In the genomic region with DNA sequence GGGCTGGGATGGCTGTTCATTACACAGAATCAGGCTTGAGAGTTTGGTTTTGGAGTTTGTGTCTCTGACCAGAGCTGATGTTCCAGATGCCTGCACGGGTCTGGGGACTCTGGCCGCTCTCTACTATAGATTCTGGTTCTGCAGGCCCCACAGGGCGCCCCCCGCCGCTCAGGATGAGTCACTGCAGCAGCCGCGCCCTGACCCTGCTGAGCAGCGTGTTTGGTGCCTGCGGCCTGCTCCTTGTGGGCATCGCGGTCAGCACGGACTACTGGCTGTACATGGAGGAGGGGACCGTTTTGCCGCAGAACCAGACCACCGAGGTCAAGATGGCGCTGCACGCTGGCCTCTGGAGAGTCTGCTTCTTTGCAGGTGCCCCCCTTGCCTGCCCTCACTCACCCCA, we compare ENCODE assay signal across 26 mouse cellular contexts. TPM values are rescaled to one million over a fixed set of nuclear protein-coding genes. Genes with fewer than 3 reads are reported as not detected.
A peak's percentile ranks its signal among the peaks of the same experiment; 100 is the strongest.
DNase-seq lines count a peak whose midpoint lies in the region; ATAC-seq and TF ChIP-seq lines count a peak whose summit lies in the region.
"Had no signal": no experiment of that assay in that cellular context is flagged by ENCODE, and none has a peak within 500 bp of the region (broad histone marks: within the 10 kb centered on the region; RNA-seq: fewer than 3 reads in every experiment).

No protein-coding gene starts in this region.

- H3K4me2 ChIP-seq in limb, embryonic 13.5 days (replicated peaks): no peak overlapping the region
- H3K4me2 ChIP-seq: embryonic facial prominence, embryonic 13.5 days; forebrain, embryonic 12.5 days; liver, embryonic 15.5 days; neural tube, embryonic 15.5 days had no signal

- no peak overlapping the region for H3K4me3 ChIP-seq in cerebellum, adult 2 months (replicated peaks; ENCODE audit: insufficient read depth, low read depth, low read length)
- H3K4me3 ChIP-seq in limb, embryonic 13.5 days: no peak overlapping the region
- H3K4me3 ChIP-seq in limb, embryonic 10.5 days: no peak overlapping the region
- H3K4me3 ChIP-seq in ES-E14 (ENCODE audit: insufficient read depth in 1 of 2, low read depth in 1 of 2, low read length in 2 of 2, poor library complexity in 1 of 2, severe bottlenecking in 1 of 2): peak overlapping the region; percentile 3 to 20; a peak in 2 of 4 replicates
- H3K4me3 ChIP-seq: embryonic facial prominence, embryonic 13.5 days; erythroblast, embryonic 14.5 days; forebrain, embryonic 12.5 days; liver, embryonic 15.5 days; midbrain, embryonic 10.5 days; neural tube, embryonic 15.5 days had no signal

- TF ChIP-seq CTCF in cerebellum, adult 2 months (IDR thresholded peaks at IDR 0.05; ENCODE audit: borderline replicate concordance, insufficient read depth, low read depth, low read length): no peak

- WGBS in cerebellum, adult 2 months: 66% methylated on average over 17 of the region's 17 CpGs
- 70% methylated on average over 17 of the region's 17 CpGs for WGBS in limb, embryonic 13.5 days
- 73% methylated on average over 17 of the region's 17 CpGs for WGBS in limb, embryonic 10.5 days

- no peak for ATAC-seq in limb, embryonic 13.5 days (ENCODE audit: low FRiP score, low read depth)
- ATAC-seq: intestine, postnatal 0 days had no signal

- no peak for TF ChIP-seq POLR2A in cerebellum, adult 2 months (IDR thresholded peaks at IDR 0.05; ENCODE audit: borderline replicate concordance, insufficient read depth, low read length)

- H3K27me3 ChIP-seq in cerebellum, adult 2 months (ENCODE audit: control insufficient read depth, insufficient read depth, low read length): no peaks in the 10 kb centered on the region
- no peaks in the 10 kb centered on the region for H3K27me3 ChIP-seq in limb, embryonic 13.5 days
- no peaks in the 10 kb centered on the region for H3K27me3 ChIP-seq in limb, embryonic 10.5 days (ENCODE audit: low read depth, poor library complexity, severe bottlenecking)
- H3K27me3 ChIP-seq: embryonic facial prominence, embryonic 13.5 days; forebrain, embryonic 12.5 days; neural tube, embryonic 15.5 days had no signal

- peaks cover 40% of the 10 kb centered on the region for H3K36me3 ChIP-seq in limb, embryonic 13.5 days
- peaks cover 36% of the 10 kb centered on the region for H3K36me3 ChIP-seq in limb, embryonic 10.5 days
- H3K36me3 ChIP-seq in ES-E14 (ENCODE audit: control insufficient read depth, insufficient read depth, low read length, poor library complexity, severe bottlenecking): peaks cover 6% of the 10 kb centered on the region
- H3K36me3 ChIP-seq: liver, embryonic 15.5 days had no signal

- H3K9me3 ChIP-seq in limb, embryonic 13.5 days: no peaks in the 10 kb centered on the region
- H3K9me3 ChIP-seq in limb, embryonic 10.5 days (replicated peaks): no peaks in the 10 kb centered on the region
- H3K9me3 ChIP-seq in ES-E14 (ENCODE audit: control insufficient read depth, insufficient read depth, low read depth, low read length): no peaks in the 10 kb centered on the region
- H3K9me3 ChIP-seq: embryonic facial prominence, embryonic 13.5 days; forebrain, embryonic 12.5 days; liver, embryonic 15.5 days; midbrain, embryonic 10.5 days; neural tube, embryonic 15.5 days had no signal

- DNase-seq in cerebellum, adult 2 months: peak; percentile 18 to 28
- no peak for DNase-seq in cerebellum, adult 9-10 months
- DNase-seq in limb, embryonic 10.5 days (ENCODE audit: low spot score): no peak
- no peak for DNase-seq in ES-E14 (ENCODE audit: low read depth, low spot score)
- DNase-seq in cerebellum, postnatal 14 days: peak; percentile 14 to 22
- DNase-seq in ovary, postnatal 36 days (ENCODE audit: low spot score): no peak
- DNase-seq in spleen, adult 12 weeks (ENCODE audit: low spot score): no peak
- DNase-seq: adrenal gland, postnatal 25 days; embryo, embryonic 11 days; gastrocnemius, postnatal 36 days; kidney, postnatal 25 days; liver; right cerebral cortex, postnatal 25 days; thymus, adult 2 months; thymus, postnatal 4 days had no signal

- no peak overlapping the region for H3K27ac ChIP-seq in cerebellum, adult 2 months (ENCODE audit: insufficient read depth, low read length)
- H3K27ac ChIP-seq in limb, embryonic 13.5 days: no peak overlapping the region
- H3K27ac ChIP-seq in limb, embryonic 10.5 days: no peak overlapping the region
- H3K27ac ChIP-seq in ES-E14 (ENCODE audit: insufficient read depth, low read depth, low read length, poor library complexity, severe bottlenecking): no peak overlapping the region
- H3K27ac ChIP-seq: embryonic facial prominence, embryonic 13.5 days; forebrain, embryonic 12.5 days; liver, embryonic 15.5 days; midbrain, embryonic 10.5 days; neural tube, embryonic 15.5 days had no signal

- H3K4me1 ChIP-seq in cerebellum, adult 2 months (ENCODE audit: control insufficient read depth, insufficient read depth, low read length): peaks cover 4% of the 10 kb centered on the region; the same call in 1 of the 2 replicates
- H3K4me1 ChIP-seq in limb, embryonic 13.5 days: peaks cover 9% of the 10 kb centered on the region
- H3K4me1 ChIP-seq in limb, embryonic 10.5 days: peaks cover 19% of the 10 kb centered on the region
- peaks cover 1 to 4% of the 10 kb centered on the region in 2 experiments; a peak in 2 of 4 replicates for H3K4me1 ChIP-seq in ES-E14 (ENCODE audit: control insufficient read depth in 2 of 2, insufficient read depth in 2 of 2, low read length in 2 of 2, poor library complexity in 1 of 2)
- H3K4me1 ChIP-seq: liver, embryonic 15.5 days had no signal

- in situ Hi-C loops in ES-E14 (cut with MboI; ENCODE audit: low sequenced_read_pairs in 2 of 2, unreplicated experiment in 2 of 2): no loop called here

- 0 out of 2 replicates have a peak overlapping the region, but pooled peaks have one; percentile 19 for H3K9ac ChIP-seq in limb, embryonic 13.5 days
- H3K9ac ChIP-seq in ES-E14 (ENCODE audit: insufficient read depth, low read depth, low read length, poor library complexity, severe bottlenecking): peak overlapping the region; percentile 62; the same call in 1 of the 2 replicates
- H3K9ac ChIP-seq: embryonic facial prominence, embryonic 13.5 days; forebrain, embryonic 12.5 days; liver, embryonic 15.5 days; neural tube, embryonic 15.5 days had no signal

TF ChIP-seq in ES-E14, 5 proteins besides CTCF, POLR2A, EP300 and RAD21:
- no peak for TF ChIP-seq MAFK (IDR thresholded peaks at IDR 0.05; ENCODE audit: insufficient read depth, low read depth, low read length)
- no peak for TF ChIP-seq HCFC1 (IDR thresholded peaks at IDR 0.05; ENCODE audit: borderline replicate concordance, insufficient read depth, low read length)
- no peak for TF ChIP-seq ZC3H11A (IDR thresholded peaks at IDR 0.05; ENCODE audit: borderline replicate concordance, low read depth, low read length)
- TF ChIP-seq ZNF384 (IDR thresholded peaks at IDR 0.05; ENCODE audit: low read depth, low read length): no peak
- TF ChIP-seq CHD2 (IDR thresholded peaks at IDR 0.05; ENCODE audit: low read depth, low read length): no peak

RNA-seq across cellular contexts. Expression of gene Cacng7, which starts 3.7 kb away (rescaled TPM):
- polyA plus RNA-seq in cerebellum, adult 2 months (2012; rRNA removed): 278 and 296 TPM in 2 replicates
- 3.8 and 4.1 TPM in 2 replicates for polyA plus RNA-seq in limb, embryonic 13.5 days (2015; fragmentation: Nextera tagmentation; extraction: Ambion mirVana)
- 0.67 and 2.4 TPM in 2 replicates for polyA plus RNA-seq in limb, embryonic 10.5 days (2016; fragmentation: Nextera tagmentation; extraction: Ambion mirVana)
- 14.4 and 16.0 TPM in 2 replicates for total RNA-seq in ES-E14 (2012; rRNA removed)
- polyA plus RNA-seq: erythroblast, embryonic 14.5 days had no signal

RNA-seq across cellular contexts. Expression of gene Prkcg, which starts 47.4 kb away (rescaled TPM):
- 152 and 195 TPM in 2 replicates for polyA plus RNA-seq in cerebellum, adult 2 months (2012; rRNA removed)
- polyA plus RNA-seq in limb, embryonic 13.5 days (2015; fragmentation: Nextera tagmentation; extraction: Ambion mirVana): 0.15 and 0.23 TPM in 2 replicates
- polyA plus RNA-seq in limb, embryonic 10.5 days (2016; fragmentation: Nextera tagmentation; extraction: Ambion mirVana): 0.06 TPM in 1 of 2 replicates, not detected in the other
- 6.6 and 7.3 TPM in 2 replicates for total RNA-seq in ES-E14 (2012; rRNA removed)
- polyA plus RNA-seq: erythroblast, embryonic 14.5 days; liver, embryonic 15.5 days had no signal

RNA-seq across cellular contexts. Expression of gene Myadm, which starts 47.5 kb away (rescaled TPM):
- polyA plus RNA-seq in cerebellum, adult 2 months (2012; rRNA removed): 43.3 and 45.3 TPM in 2 replicates
- polyA plus RNA-seq in limb, embryonic 13.5 days (2015; fragmentation: Nextera tagmentation; extraction: Ambion mirVana): 63.6 and 67.8 TPM in 2 replicates
- polyA plus RNA-seq in limb, embryonic 10.5 days (2016; fragmentation: Nextera tagmentation; extraction: Ambion mirVana): 23.6 and 29.4 TPM in 2 replicates
- 80.8 and 84.1 TPM in 2 replicates for total RNA-seq in ES-E14 (2012; rRNA removed)
- polyA plus RNA-seq: erythroblast, embryonic 14.5 days had no signal

RNA-seq across cellular contexts. Expression of gene Cacng8, which starts 54.1 kb away (rescaled TPM):
- 16.6 and 20.6 TPM in 2 replicates for polyA plus RNA-seq in cerebellum, adult 2 months (2012; rRNA removed)
- polyA plus RNA-seq in limb, embryonic 13.5 days (2015; fragmentation: Nextera tagmentation; extraction: Ambion mirVana): 6.5 and 6.8 TPM in 2 replicates
- 3.3 and 8.3 TPM in 2 replicates for polyA plus RNA-seq in limb, embryonic 10.5 days (2016; fragmentation: Nextera tagmentation; extraction: Ambion mirVana)
- total RNA-seq in ES-E14 (2012; rRNA removed): 7.8 and 9.8 TPM in 2 replicates
- total RNA-seq: gastrocnemius, adult 18-20 months; gastrocnemius, postnatal 36 days; heart, adult 8-10 months; heart, postnatal 25 days had no signal
- polyA plus RNA-seq: erythroblast, embryonic 14.5 days; liver, embryonic 15.5 days had no signal

Comparison
In these comparisons a context has a peak if more than half of its experiments do, and no peak if none do; other contexts are left out.
1. DNase-seq: peak in cerebellum, adult 2 months (2 of 2) and cerebellum, postnatal 14 days (2 of 2); none in cerebellum, adult 9-10 months (single experiment), limb, embryonic 10.5 days (single experiment), ES-E14 (single experiment), ovary, postnatal 36 days (single experiment) and spleen, adult 12 weeks (single experiment).
2. H3K4me3 ChIP-seq: peak in ES-E14 (2 of 2); none in cerebellum, adult 2 months (single experiment), limb, embryonic 13.5 days (single experiment) and limb, embryonic 10.5 days (single experiment).
3. RNA of gene Cacng7, which starts 3.7 kb away (polyA plus RNA-seq): 278 to 296 TPM in cerebellum, adult 2 months; 3.8 to 4.1 TPM in limb, embryonic 13.5 days and 0.67 to 2.4 TPM in limb, embryonic 10.5 days; every median in the first group is over 10 times any median in the second.
4. RNA of gene Prkcg, which starts 47.4 kb away (polyA plus RNA-seq): 152 to 195 TPM in cerebellum, adult 2 months; 0.15 to 0.23 TPM in limb, embryonic 13.5 days and 0.06 TPM in limb, embryonic 10.5 days; every median in the first group is over 100 times any median in the second.